Mouse (Mus musculus): Measurements from ENCODE around the gene Lgr5.

The Lgr5 gene

DNA sequence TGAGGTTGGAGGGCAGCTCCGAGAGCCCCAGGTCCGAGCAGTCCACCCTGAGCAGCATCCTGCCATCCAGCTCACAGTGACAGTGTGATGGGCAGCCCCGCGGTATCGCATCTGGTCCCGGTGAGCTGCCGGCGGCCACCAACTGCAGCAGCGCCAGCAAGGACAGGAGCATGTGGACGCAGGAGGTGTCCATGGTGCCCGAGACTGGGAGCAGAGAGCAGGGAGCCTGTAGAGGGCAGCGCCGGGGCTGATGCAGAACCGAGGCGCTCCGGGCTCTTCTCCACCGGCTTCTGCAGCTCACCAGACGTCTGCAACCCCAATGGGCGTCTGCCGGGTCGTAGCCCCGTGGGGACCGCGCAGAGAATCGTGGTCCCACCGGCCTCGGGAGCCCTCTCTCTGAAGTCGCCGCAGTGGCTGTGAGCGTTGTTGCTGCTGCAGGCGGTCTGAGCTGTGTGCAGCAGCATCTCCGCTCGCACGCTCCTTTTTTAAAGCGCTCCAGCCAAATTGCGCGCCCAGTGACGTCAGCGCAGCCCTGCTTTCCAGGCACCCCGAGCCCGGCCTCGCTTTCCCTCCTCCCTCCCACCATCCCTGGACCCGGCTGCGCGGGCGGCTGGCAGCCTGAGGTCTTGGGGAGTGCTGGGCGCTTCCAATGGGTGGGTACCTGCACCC, at the start of gene Lgr5:
TSS of gene Lgr5 (minus strand) at position 480 of the 669 bp plus-strand sequence.
- no peak for DNase-seq (ENCODE audit: low spot score in 2 of 2)

DNA sequence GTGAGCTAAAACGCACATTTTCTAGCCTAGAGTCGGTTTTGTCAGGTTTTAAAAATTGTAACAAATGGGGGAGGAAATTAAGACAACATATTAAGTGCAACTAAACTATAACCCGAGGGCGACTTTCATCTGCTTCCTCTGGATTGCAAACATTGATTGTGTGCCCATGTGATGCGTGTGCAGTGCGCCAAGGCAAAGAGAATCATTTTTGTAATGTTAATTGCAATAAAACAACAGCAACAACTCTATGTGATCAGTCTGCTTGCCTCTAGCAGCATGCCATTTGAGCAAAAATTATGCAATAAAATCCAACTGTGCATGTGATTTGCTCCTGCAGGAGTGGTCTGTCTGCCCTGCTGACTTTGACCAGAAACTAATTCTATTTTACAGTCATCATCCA, 39.1 kb upstream of the Lgr5 start:
- DNase-seq (ENCODE audit: low spot score in 2 of 2): no peak

DNA sequence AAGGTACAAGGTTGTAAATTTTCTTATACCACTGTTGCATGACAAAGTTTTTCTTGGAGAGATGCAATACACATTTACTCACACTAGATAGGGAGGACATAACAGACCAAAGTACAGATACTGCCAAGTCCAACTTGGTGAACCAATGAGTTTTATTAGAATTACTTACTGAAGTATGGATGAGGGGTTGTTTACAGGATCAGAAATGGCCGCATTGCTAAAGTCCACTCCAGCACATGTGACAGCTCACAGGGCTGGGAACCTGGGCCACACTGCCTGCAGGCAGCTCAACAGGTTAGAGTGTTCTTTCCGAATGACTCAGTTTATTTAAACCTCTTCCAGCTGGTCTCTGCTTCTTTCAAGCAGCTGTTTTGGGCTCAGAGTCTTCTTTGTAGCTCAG, 37.4 kb upstream of the Lgr5 start:
- DNase-seq (ENCODE audit: low spot score in 2 of 2): no peak

DNA sequence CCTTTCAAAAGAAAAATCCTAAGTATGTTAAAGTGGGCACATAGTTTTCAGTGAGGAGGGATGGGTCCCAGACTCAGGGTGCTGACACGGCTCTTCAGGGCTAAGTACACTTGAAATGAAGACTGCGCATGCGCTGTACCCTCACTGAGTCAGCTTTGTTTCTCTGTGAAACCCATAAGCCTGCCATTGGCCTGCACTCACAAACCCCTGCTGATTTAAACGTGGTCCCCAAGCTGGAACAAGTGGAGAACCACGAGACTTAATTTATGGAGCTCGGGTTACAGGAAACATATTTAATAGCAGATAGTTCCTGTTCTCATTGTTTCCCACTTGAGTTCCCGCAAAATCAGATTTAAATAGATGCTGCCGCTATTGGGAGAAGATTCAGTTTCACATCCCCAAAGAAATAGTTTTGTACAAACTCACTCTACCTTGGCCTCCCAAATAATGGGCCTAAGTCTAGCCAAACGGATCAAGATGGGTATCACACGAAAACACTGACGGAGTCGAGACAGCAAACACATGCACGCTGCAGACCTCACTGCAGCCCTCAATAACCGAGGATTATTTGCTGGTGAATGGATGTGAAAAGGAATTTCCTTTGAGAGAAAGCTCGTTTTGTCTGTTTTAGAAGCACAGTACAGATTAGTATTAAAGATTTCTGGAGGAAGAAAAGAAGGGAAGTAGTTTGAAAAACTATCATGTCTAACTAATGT, 36.5 kb upstream of the Lgr5 start:
- DNase-seq (ENCODE audit: low spot score in 2 of 2): no peak

DNA sequence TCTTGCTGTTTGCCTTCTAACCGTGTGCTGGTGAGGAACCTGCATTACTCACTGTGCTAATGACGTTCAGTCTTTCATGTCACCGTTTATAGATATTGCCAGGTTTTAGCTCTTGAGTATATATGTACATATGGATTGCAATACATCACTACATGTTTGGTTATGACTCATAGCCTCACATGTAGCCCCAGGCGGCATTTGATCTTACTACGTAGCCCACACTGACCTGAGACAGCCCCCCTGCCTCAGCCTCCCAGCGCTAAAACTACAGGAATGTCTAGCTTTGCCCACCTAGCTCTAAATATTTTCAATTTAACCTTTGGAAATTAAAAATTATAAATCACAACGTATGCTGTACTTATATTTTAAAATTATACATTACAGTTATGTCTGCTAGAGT, 35.9 kb upstream of the Lgr5 start:
- no peak for DNase-seq (ENCODE audit: low spot score in 2 of 2)

DNA sequence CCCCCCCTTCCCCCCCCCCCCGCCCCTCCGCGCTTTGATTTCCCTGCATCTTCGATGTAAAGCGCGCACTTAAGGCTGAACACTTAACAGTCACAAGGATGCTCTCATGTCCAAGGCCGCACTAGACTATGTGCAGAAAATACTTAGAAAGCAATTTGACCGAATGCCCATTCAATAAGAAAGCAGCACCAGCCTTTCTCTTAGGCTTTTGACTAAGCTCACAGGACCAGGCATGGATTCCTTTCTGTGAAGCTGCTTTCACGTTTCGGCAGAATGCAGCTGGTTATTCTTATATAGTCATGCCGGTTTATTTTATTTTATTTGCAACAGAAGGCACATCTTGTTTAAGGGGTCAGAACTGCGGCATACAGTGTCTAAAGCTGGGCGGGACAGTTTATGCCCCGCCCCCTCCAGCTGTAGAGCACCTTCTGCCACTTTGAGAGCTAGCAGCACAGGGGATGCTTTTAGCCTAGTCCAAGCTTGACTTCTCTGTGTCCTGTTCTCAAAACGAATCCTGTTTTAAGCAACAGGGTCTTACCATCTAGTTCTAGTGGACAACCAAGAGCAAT, 30.8 kb upstream of the Lgr5 start:
- no peak for DNase-seq (ENCODE audit: low spot score in 2 of 2)

DNA sequence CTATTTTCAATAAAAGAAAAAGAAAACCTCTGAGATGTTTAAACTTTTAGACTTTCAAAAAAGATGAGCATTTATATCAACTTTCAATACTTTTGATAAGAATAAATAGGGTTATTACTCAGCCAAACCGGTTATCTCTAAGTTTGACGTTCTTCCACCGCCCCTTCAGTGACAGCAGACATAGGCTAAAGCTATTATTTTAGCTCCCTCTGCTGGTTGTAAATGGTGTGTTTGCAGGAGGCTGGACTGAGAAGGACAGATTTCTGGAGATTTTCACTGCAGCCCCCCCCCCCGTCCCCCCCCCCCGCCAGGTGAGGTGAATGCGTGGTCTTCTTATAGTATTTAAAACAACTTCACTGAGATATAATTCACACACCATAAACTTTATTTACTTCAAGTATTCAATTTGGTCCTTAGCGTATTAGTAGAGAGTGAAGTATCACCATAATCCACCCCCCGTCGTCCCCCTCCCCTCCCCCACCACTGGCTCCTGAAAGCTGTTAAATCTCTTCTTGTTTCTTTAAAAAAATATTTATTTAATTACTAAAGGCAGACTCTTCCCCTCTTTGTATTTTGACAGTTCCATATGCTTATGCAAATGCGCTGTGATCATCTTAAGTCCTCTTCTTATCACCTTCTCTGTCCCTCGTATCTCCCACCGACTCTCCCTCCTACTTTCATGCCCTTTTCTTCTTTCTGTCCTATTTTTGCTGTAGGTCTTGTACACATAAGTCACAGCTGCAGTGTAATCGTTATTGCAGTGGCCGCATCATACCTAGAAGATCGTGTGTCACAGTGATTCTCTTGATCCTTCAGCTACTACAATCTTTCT, 30.1 kb upstream of the Lgr5 start:
- DNase-seq (ENCODE audit: low spot score in 2 of 2): no peak

DNA sequence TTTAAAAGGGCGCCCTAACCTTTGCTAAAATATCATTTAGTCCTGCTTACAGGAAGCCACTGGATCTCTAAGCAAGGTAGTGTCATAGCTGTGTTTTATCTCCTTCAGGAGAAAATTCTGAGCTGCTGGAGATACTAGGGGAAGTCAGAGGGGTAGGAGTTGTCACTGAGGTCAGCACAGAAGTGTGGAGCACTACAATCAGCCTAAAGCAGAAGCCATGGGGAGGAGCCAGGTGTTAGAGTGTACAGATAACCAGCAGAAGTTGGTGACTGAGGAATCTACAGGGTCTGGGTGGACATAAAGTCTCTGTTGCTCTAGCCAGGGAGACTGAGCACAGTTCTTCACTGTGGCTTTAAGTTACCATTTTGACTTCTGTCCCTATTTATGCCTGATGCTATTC, 8.2 kb upstream of the Lgr5 start:
- no peak for DNase-seq (ENCODE audit: low spot score in 2 of 2)

DNA sequence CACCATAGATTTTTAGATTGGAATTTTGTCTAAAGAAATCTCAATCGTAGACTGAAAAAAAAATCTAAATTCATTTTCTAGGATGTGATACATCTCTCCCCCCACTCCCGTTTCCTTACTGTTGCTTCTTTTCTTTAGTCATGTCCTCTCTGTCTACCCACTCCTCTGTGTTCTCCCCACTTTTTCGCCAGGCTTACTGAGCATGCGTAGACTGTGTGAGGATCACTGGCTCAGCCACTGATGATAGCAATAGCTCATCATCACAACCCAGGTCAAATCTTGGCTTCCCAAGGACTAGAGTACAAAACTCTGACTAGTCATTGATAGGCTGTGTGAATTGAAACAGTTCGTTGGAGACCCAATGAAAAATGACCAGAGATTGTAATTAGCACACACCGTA, 6.1 kb upstream of the Lgr5 start:
- no peak for DNase-seq (ENCODE audit: low spot score in 2 of 2)

DNA sequence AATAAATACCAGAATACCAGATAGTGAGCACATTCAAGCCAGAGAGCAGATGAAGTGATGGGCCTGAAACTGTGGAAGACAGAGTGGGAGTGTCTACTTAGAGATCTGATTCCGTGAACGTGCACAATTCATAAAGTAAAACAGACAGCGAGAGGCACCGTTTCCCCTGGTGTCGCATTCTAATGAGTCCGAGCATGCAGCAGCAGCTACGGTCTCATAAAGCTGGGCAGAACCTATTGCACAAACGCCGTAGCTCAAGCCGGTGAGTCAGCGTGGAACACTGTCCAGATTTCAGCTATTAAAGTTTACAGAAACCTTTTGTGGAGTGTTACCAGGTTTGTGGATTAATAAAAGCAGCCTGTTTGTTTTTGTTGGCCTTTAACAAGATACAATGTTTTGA, 5.6 kb upstream of the Lgr5 start:
- no peak for DNase-seq (ENCODE audit: low spot score in 2 of 2)

DNA sequence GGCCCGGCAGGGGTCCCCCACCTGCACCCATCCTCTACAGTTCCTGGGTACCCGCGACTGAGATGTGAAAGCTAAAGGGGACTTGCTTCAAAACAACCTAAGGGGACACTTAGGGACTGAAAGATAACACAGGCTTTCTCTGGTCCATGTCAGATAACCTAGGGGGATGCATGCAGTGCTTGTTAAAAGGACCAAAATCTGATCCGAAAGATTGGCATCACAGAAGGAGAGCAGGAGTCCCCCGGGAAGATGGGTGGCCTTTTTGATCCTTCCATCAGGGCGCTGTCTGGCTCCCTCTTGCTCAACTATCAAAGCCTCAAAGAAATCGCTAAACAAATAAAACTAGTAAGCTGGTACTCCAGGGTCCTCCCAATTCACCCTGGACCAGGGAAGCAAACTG, 399 bp upstream of the Lgr5 start:
- no peak for DNase-seq (ENCODE audit: low spot score in 2 of 2)

DNA sequence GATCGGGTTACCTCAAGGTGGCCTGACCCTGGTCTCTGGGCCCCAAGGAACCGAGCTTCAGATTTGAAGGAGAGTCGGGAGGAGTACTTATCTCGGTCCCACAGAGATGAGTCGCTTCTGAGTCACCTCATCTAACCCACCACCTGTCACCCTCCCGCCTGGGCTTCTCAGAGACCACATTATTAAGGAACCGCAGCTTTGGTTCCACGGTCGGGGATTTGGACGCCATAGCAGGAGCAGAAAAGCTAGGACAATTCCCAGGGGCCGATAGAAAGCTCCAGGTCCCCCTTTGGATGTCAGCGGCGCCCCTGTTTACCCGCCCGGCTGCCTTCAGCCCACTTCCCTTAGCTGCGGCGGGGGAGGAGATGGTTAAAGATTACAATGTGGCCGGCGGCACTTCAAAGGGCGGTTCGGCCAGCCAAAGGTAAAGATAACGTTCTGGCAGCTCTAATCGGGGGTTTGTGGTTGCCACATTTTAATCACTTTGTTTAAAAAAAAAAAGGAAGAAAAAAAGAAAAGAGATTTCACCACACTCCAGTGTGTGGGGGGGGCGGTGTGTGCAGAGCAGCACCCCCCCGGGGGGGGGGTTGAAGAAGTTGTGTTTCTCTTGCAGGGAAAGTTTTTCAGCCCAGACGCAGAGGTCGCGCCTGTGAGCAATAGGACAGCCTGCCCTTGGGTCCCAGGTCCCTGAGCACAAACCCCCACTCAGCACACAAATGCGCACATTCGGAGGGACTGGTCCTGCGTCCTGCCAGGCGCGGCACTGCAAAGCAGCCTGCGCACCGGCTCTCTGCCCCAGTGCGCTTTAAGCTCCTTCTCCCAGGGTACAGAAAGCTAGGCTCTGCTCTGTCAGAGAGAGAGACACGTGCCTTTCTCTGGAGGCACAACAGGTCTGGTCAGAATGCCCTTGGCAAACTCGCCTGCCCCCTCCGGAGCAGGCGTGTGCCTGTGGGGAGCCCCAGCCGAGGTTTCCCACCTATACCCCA, 1.0 kb downstream of the Lgr5 start:
- DNase-seq (ENCODE audit: low spot score in 2 of 2): no peak

DNA sequence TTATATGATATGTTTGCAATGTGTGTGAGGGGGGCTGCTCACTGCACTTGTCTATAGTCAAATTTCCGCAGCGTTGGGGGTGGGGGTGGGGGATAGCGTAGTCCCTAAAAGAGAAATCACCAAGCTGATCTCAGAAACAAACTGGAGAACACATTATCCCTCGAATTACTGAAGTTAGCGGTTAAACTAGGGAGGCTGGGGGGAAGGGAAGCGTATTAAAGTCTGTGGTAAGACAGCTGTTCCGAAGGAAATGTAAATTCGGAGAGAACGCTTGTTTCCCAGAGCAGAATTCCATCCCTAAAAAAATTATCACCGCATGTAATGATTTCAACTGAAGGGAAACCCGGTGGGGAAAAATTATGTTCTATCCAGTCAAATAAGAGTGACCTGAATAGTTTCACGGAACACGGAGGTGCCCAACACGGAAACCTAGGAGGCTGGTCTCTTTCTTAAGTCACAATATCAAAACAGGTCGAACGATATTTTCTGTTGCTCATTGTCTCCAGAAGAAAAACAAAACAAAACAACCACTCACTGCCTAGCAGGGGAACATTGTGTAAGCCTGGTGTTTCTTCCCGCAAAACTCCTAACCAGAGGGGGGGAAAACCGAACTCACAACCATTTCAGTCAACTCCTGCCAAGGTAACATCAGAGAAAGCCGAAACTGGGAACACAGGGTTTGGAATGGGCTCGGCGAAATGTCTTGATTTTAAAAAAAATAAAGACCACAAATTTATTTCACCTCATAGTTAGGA, 1.9 kb downstream of the Lgr5 start:
- no peak for DNase-seq (ENCODE audit: low spot score in 2 of 2)

DNA sequence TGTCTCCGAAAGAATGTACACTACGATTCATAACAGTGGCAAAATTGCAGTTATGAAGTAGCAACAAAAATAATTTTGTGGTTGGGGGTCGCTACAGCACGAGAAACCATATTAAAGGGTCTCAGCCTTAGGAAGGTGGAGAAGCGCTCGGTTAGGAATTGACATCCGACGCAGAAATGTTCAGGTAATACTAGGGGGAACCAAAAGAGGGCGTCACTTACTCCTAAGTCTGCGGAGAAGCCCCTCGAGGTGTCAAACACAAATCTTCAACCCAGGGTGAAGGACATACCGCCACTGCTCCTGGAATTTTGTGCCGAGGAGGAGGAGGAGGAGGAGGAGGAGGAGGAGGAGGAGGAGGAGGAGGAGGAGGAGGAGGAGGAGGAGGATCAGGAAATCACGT, 2.9 kb downstream of the Lgr5 start:
- no peak for DNase-seq (ENCODE audit: low spot score in 2 of 2)

DNA sequence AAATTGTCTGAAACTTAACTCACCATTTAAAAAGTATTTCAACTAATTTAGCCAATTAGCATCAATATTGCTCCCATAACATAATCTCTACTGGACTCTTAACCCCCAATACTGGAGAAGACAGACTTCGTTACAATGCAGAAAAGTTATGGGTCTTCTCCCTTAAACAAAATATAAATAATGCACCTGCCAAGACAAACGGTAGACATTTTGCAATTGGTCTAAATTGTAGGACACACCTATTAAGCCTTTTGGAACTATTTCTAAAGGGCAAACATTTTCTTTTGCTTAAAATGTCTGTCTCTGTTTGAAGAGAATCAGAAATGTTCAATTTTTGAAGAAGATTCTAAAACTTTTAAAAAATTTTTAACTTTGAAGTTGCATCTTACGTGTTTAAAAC, 4.5 kb downstream of the Lgr5 start:
- DNase-seq (ENCODE audit: low spot score in 2 of 2): no peak

DNA sequence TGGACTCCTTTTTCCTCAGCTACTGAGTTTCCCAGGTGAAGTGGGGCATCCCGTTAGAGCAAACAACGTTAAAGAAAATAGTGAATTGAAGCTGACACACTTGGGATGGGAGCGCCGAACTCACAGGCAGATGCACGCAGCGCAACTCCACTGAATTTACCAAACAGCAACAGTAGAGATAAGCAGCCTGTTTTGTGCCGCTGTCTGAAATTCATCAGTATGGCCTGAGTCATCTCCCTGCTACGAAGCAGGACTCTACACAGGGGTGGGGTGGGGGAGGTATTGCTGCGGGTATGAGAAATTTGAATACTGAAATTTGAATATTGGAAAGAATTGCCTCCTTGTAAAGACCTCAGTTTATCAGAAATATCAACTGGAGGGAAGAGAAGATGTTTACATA, 5.6 kb downstream of the Lgr5 start:
- DNase-seq (ENCODE audit: low spot score in 2 of 2): no peak

DNA sequence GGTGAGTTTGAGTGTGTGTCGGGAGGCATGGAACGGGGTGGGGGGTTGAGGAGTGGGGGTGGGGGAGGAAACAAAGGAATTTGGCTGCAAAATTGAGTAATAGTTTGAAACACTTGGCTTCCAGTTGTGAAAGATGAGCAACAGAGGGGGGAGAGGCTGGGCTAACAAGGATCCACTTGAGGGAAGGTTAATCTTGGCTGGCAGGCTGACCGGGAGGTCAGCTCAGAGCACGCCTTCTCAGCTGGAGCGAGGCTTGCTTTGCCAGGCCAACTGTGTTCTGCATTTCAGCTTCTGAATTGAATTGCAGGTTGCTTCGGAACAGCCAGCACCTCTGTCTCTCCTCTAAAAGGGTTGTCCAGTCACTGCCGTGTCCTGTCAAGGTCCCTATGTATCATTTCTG, 8.1 kb downstream of the Lgr5 start:
- DNase-seq (ENCODE audit: low spot score in 2 of 2): no peak

DNA sequence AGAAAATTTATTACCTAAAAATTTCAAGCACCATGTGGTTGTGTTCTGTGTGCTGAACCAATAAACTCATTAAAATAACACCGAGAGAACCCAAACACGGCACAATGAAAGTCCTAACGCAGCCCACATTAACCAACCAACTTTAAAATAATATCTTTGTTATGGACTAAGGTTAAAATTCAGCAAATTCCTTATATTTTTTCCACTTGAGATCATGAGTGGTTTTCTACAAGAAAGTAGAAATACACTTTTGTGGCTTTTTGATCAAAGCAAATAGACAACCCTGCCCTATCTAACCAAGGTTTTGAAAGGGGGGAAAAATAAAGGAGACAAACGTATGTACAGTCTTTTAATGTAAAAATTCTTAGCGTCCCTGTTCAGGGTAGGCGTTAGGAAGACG, 8.5 kb downstream of the Lgr5 start:
- DNase-seq (ENCODE audit: low spot score in 2 of 2): no peak

DNA sequence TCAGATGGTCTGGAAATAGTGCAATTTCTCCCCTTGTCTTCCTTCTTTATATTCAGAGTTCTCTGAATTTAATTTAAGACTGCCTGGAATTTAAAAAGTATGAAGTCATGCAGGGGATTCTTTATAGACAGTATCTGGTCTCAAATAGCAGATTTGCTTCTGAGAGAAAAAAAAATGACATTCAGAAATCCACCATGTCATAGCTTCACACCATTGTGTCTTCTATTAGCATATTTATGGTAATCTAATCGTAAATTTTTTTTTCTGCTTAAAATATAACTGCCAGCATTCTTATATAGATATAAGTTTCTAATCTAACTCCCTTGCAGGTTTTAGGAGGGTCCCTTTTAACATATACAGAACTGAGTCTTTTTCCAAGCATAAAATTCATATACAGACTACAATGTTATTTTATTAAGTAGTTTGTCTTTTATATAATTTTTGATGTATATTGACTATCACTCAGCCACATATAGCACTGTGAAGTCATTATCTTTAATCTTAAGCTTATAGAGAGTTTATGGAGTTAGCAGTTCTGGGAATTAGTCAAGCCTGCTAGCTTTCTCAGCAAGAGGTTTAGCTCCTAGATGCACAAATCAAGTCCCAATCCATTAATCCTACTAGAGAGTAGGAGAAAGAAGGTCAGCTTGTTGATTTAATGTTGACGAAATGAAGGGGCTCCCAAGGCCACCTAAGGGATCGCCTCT, 15.7 kb downstream of the Lgr5 start:
- no peak for DNase-seq (ENCODE audit: low spot score in 2 of 2)

DNA sequence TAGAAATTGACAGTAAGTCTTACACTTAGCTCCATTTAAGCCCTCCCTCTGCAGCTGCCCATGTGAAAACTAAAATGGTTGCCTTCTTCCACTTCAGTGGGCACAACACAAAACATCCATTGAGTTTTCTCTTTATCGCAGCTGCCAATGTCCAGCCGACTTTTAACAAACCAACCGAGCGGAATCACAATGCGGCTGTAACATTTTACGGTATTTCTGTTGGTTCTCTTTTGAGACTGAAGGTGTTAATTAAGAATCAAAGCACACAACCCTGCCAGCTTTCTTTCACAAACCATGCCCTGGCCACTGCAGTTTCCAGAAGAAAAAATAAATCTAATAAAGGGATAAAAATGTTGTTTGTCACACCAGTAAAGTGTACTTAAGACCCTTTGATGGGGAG, 16.3 kb downstream of the Lgr5 start:
- DNase-seq (ENCODE audit: low spot score in 2 of 2): no peak

All from spleen, postnatal 4 days (tissue).